Mouse (Mus musculus) CH12.LX (cell line): ENCODE measurements around the gene Cd300c. TPM values are rescaled to one million over a fixed set of nuclear protein-coding genes. Genes with fewer than 3 reads are reported as not detected.

Experiments
- DNase-seq: peaks from one replicate; pipeline ENCODE4 v3.0.0-alpha.2; 2013; ENCODE audit errors: extremely low read depth
- H3K27ac ChIP-seq: 2 replicates; pipeline ENCODE4 v1.5.1; 2012; ENCODE audit warnings: low read depth, mild to moderate bottlenecking, control low read depth, moderate library complexity; ENCODE audit not compliant: insufficient read depth
- H3K27me3 ChIP-seq: replicated peaks from 2 replicates; pipeline ENCODE3; 2012; ENCODE audit warnings: inconsistent platforms
- H3K36me3 ChIP-seq, 2 experiments: replicated peaks in 1 of 2; 2 replicates each; pipeline versions ENCODE3 to v1.6.1; 2012; ENCODE audit warnings: inconsistent platforms in 1 of 2, low read length in 1 of 2, mild to moderate bottlenecking in 1 of 2, mixed read lengths in 1 of 2, moderate library complexity in 1 of 2; ENCODE audit not compliant: control insufficient read depth in 1 of 2, insufficient read depth in 1 of 2
- H3K4me1 ChIP-seq, 2 experiments: 2 replicates each; pipeline ENCODE4 v1.6.1; 2012; ENCODE audit warnings: inconsistent platforms in 1 of 2, moderate library complexity in 1 of 2; ENCODE audit not compliant: insufficient read depth in 2 of 2, control insufficient read depth in 1 of 2
- H3K4me2 ChIP-seq: 2 replicates; pipeline ENCODE4 v1.6.1; 2012; ENCODE audit warnings: low read depth, mild to moderate bottlenecking, control low read depth; ENCODE audit not compliant: poor library complexity, insufficient read depth, severe bottlenecking
- H3K4me3 ChIP-seq, 3 experiments: fragments of 150-350 bp in 1 of 3; sonication (generic) in 1 of 3; replicated peaks in 1 of 3; 2 replicates each; pipeline versions ENCODE3 to v1.5.1; 2011 to 2012; ENCODE audit warnings: low read depth in 2 of 3, low read length in 2 of 3, mild to moderate bottlenecking in 2 of 3, moderate library complexity in 2 of 3, control low read depth in 1 of 3, improper control_type of control experiment in 1 of 3, inconsistent platforms in 1 of 3, mixed read lengths in 1 of 3; ENCODE audit not compliant: poor library complexity in 1 of 3
- H3K79me2 ChIP-seq: replicated peaks from 2 replicates; pipeline ENCODE4 v1.6.1; 2012; ENCODE audit warnings: mild to moderate bottlenecking, moderate library complexity; ENCODE audit not compliant: control insufficient read depth, poor library complexity, insufficient read depth, severe bottlenecking; ENCODE audit errors: extremely low read depth
- H3K9ac ChIP-seq: 2 replicates; pipeline ENCODE4 v1.6.1; 2012; ENCODE audit warnings: low read depth, mild to moderate bottlenecking, control low read depth, moderate library complexity; ENCODE audit not compliant: insufficient read depth
- H3K9me3 ChIP-seq: replicated peaks from 2 replicates; pipeline ENCODE3; 2012; ENCODE audit warnings: low read length, inconsistent platforms, mixed read lengths
- BHLHE40 ChIP-seq: IDR thresholded peaks from 2 replicates; pipeline ENCODE4 v1.6.1; 2011; ENCODE audit warnings: mild to moderate bottlenecking, low read depth, low read length, improper control_type of control experiment
- CTCF ChIP-seq, 2 experiments: IDR thresholded peaks in 1 of 2; conservative IDR thresholded peaks in 1 of 2; 2 replicates each; pipeline ENCODE4 v1.5.1; 2011 to 2012; ENCODE audit warnings: low read depth in 2 of 2, low read length in 2 of 2, improper control_type of control experiment in 1 of 2, inconsistent platforms in 1 of 2, mild to moderate bottlenecking in 1 of 2, moderate library complexity in 1 of 2
- EP300 ChIP-seq: IDR thresholded peaks from 2 replicates; pipeline ENCODE4 v1.6.1; 2011; ENCODE audit warnings: low read length, improper control_type of control experiment
- JUN ChIP-seq: IDR thresholded peaks from 2 replicates; pipeline ENCODE4 v1.6.1; 2011; ENCODE audit warnings: low read depth, mild to moderate bottlenecking, low read length, improper control_type of control experiment, moderate library complexity; ENCODE audit not compliant: insufficient read depth
- JUND ChIP-seq: conservative IDR thresholded peaks from 2 replicates; pipeline ENCODE4 v1.6.1; 2011; ENCODE audit warnings: low read depth, low read length, improper control_type of control experiment
- KAT2A ChIP-seq: IDR thresholded peaks from 2 replicates; pipeline ENCODE4 v1.6.1; 2012; ENCODE audit warnings: low read length, improper control_type of control experiment, inconsistent platforms; ENCODE audit not compliant: insufficient replicate concordance
- MAFK ChIP-seq: IDR thresholded peaks from 2 replicates; pipeline ENCODE4 v1.6.1; 2011; ENCODE audit warnings: low read length, improper control_type of control experiment; ENCODE audit not compliant: insufficient replicate concordance
- MAZ ChIP-seq: IDR thresholded peaks from 2 replicates; pipeline ENCODE4 v1.6.1; 2012; ENCODE audit warnings: low read depth, mild to moderate bottlenecking, inconsistent platforms, low read length, improper control_type of control experiment, moderate library complexity
- MXI1 ChIP-seq: IDR thresholded peaks from 2 replicates; pipeline ENCODE4 v1.6.1; 2011; ENCODE audit warnings: mild to moderate bottlenecking, low read depth, low read length, improper control_type of control experiment
- POLR2A ChIP-seq: IDR thresholded peaks from 2 replicates; pipeline ENCODE4 v1.6.1; 2011; ENCODE audit warnings: low read depth, mild to moderate bottlenecking, improper control_type of control experiment, low read length
- POLR2AphosphoS2 ChIP-seq: IDR thresholded peaks from 2 replicates; pipeline ENCODE4 v1.6.1; 2011; ENCODE audit warnings: low read depth, low read length, improper control_type of control experiment
- RCOR1 ChIP-seq: conservative IDR thresholded peaks from 2 replicates; pipeline ENCODE4 v1.6.1; 2012; ENCODE audit warnings: low read depth, mild to moderate bottlenecking, inconsistent platforms, low read length, improper control_type of control experiment
- SIN3A ChIP-seq: IDR thresholded peaks from 2 replicates; pipeline ENCODE4 v1.6.1; 2012; ENCODE audit warnings: low read length, improper control_type of control experiment, inconsistent platforms
- TBP ChIP-seq: conservative IDR thresholded peaks from 2 replicates; pipeline ENCODE4 v1.6.1; 2011; ENCODE audit warnings: low read depth, low read length, improper control_type of control experiment
- UBTF ChIP-seq: IDR thresholded peaks from 2 replicates; pipeline ENCODE4 v1.6.1; 2012; ENCODE audit warnings: low read depth, mild to moderate bottlenecking, inconsistent platforms, low read length, improper control_type of control experiment, moderate library complexity
- USF1 ChIP-seq: IDR thresholded peaks from 2 replicates; pipeline ENCODE4 v1.6.1; 2014; ENCODE audit warnings: low read depth, mild to moderate bottlenecking, inconsistent platforms, low read length, improper control_type of control experiment
- ZMIZ1 ChIP-seq: IDR thresholded peaks from 2 replicates; pipeline ENCODE4 v1.6.1; 2012; ENCODE audit warnings: low read depth, mild to moderate bottlenecking, inconsistent platforms, low read length, improper control_type of control experiment
- dilution Hi-C: fragments of 300-500 bp; cut with MboI; formaldehyde crosslinking; loops from 2 replicates; pipeline ENCODE4 v1.14.3; 2020; ENCODE audit warnings: low sequenced_read_pairs; ENCODE audit not compliant: extremely low pct_unique_long_range_greater_than_20kb, extremely low pct_ligation_motif_present
- in situ Hi-C: fragments of 300-500 bp; cut with MboI; formaldehyde crosslinking; loops from 3 replicates; pipeline ENCODE4 v1.14.3; 2019; ENCODE audit warnings: low sequenced_read_pairs, low pct_ligation_motif_present, low pct_unique_long_range_greater_than_20kb, mixed read lengths
- polyA plus RNA-seq: library from polyadenylated mRNA; unstranded; fragments of >175 nt; gene quantifications from 2 replicates; pipeline ENCODE4 v1.2.1, GENCODE M21; 2012; ENCODE audit warnings: low read depth; ENCODE audit not compliant: insufficient read length
- total RNA-seq, 2 experiments: library from RNA; depleted of rRNA; stranded (reverse); fragments of 300-350 nt in 1 of 2; fragments of >200 nt in 1 of 2; gene quantifications; 2 replicates each; pipeline ENCODE4 v1.2.3; 2012 to 2014

The Cd300c gene
- total and polyA plus RNA-seq, 3 experiments: not detected

DNA sequence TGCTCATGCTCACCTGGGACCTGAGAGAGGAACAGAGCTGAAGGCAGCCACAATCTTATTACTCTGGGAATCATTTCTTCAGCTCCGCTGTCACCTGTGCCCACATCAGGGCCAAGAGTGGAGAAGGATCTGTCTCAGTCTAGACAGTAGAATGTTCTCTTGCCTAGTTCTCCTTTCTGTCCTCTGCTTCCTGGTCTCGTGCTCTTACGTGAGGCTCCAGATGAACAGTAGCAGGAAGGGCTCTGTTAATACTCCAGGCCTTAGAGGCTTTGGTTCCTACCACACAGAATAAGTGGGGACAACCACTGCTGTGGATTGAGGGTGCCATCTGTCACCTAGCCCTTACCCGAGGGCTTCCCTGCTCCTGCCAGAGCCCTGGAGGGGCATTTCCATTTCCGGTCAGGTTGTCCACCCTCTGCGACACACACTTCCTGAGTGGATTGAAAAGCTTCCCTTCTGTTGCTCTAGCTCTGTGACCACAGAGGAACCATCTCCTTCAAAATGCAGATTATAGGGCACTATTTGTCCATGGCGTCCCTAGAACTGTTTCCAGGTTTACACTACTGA, 32.6 kb upstream of the Cd300c start, which contains the start of gene Cd300c2:
Cd300c2 (minus strand) TSS at position 407 of the 567 bp plus-strand sequence.
- no peak for TF ChIP-seq POLR2A
- TF ChIP-seq USF1: no peak
- H3K4me1 ChIP-seq: peaks cover 0 to 7% of the 10 kb centered on the region in 2 experiments; a peak in 2 of 4 replicates
- H3K79me2 ChIP-seq: no peaks in the 10 kb centered on the region
- H3K27me3 ChIP-seq: peaks cover 79% of the 10 kb centered on the region
- no peaks in the 10 kb centered on the region for H3K36me3 ChIP-seq
- in situ Hi-C loops: loop anchor here (10.0 kb wide), 1 partner anchor 53 kb away; no protein-coding TSS in a partner anchor
- H3K27ac ChIP-seq: no peak within 1 kb of the TSS
- DNase-seq: no peak
- H3K9ac ChIP-seq: no peak within 1 kb of the TSS
- no peak within 1 kb of the TSS for H3K4me2 ChIP-seq
- peaks cover 8% of the 10 kb centered on the region for H3K9me3 ChIP-seq
- dilution Hi-C loops: no loop called here
- no peak within 1 kb of the TSS for H3K4me3 ChIP-seq

DNA sequence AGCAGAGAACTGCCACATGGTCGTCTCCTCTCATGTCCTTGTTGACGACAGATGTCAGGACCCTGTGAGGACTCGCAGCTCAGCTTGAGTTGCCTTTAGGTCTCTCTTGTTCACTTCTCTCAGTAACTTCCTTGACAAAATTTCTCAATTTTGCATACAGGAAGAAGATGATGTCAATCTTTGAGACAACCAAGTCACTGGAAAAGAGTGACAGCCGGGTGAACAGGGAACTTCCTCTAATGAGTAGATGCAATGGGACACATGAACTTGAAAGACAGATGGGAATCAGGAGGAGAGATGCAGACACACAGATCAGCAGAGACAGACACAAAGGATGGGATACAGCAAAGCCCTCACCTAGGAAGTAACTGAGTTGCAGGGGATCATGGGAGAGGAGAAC, 20.8 kb upstream of the Cd300c start, which contains the start of gene Cd300ld:
Cd300ld (minus strand) TSS at position 130 of the 400 bp plus-strand sequence.
- H3K79me2 ChIP-seq: no peaks in the 10 kb centered on the region
- DNase-seq: peak; percentile 14
- peaks cover 62% of the 10 kb centered on the region for H3K27me3 ChIP-seq
- dilution Hi-C loops: no loop called here
- no peak within 1 kb of the TSS for H3K4me2 ChIP-seq
- in situ Hi-C loops: no loop called here
- H3K9ac ChIP-seq: no peak within 1 kb of the TSS
- TF ChIP-seq MAZ (no peak), RCOR1 (no peak), POLR2AphosphoS2 (no peak)
- H3K4me1 ChIP-seq: peaks cover 3 to 4% of the 10 kb centered on the region in 2 experiments; a peak in 3 of 4 replicates
- H3K9me3 ChIP-seq: peaks cover 6% of the 10 kb centered on the region
- H3K36me3 ChIP-seq: no peaks in the 10 kb centered on the region
- H3K4me3 ChIP-seq: no peak within 1 kb of the TSS
- no peak within 1 kb of the TSS for H3K27ac ChIP-seq

- DNase-seq: no peak
- Histone ChIP-seq H3K27ac (no peak overlapping the region), H3K36me3 (no peaks in the 10 kb centered on the region), H3K4me1 (no peaks in the 10 kb centered on the region), H3K4me3 (no peak overlapping the region), H3K9me3 (peaks cover 15% of the 10 kb centered on the region), H3K79me2 (no peaks in the 10 kb centered on the region), H3K4me2 (no peak overlapping the region), H3K27me3 (peaks cover 48% of the 10 kb centered on the region), H3K9ac (no peak overlapping the region)
- TF ChIP-seq EP300 (no peak), SIN3A (no peak), MXI1 (no peak), ZMIZ1 (no peak), KAT2A (no peak), TBP (no peak), CTCF (conservative IDR thresholded peaks at IDR 0.05 in 1 of 2, IDR thresholded peaks at IDR 0.05 in 1 of 2; ENCODE audit: low read depth in 2 of 2, low read length in 2 of 2) (no peak), JUND (no peak), MAFK (no peak), UBTF (no peak), JUN (no peak), BHLHE40 (no peak)
- in situ Hi-C loops (no loop called here), dilution Hi-C loops (no loop called here)
Measured at GRCm38 (mm10) chr11:114981866-114982265, 12.9 kb upstream of the Cd300c start.
